Mouse (Mus musculus): Measurements from ENCODE around the gene Plekhj1.
"Not testable (repeated sequence)": the region's sequence is repeated elsewhere in the genome, so short reads cannot be mapped to it uniquely, and the experiment has no call there.

Plekhj1 gene

GRCm38 (mm10) chr10:80826151-80827062 lies 28.0 kb upstream of the Plekhj1 start, which contains the start of gene Oaz1:
TSS of gene Oaz1 (plus strand) at chr10:80826656.
- DNase-seq (ENCODE audit: low read depth, low spot score) = peak; percentile 99

GRCm38 (mm10) chr10:80824827-80825226 lies 26.4 kb upstream of the Plekhj1 start:
- no peak for DNase-seq (ENCODE audit: low read depth, low spot score)

GRCm38 (mm10) chr10:80823847-80824643 lies 25.6 kb upstream of the Plekhj1 start:
- DNase-seq (ENCODE audit: low read depth, low spot score) = no peak

GRCm38 (mm10) chr10:80823316-80823715 lies 24.9 kb upstream of the Plekhj1 start:
- no peak for DNase-seq (ENCODE audit: low read depth, low spot score)

GRCm38 (mm10) chr10:80822528-80822927 lies 24.1 kb upstream of the Plekhj1 start:
- DNase-seq (ENCODE audit: low read depth, low spot score) = no peak

DNA sequence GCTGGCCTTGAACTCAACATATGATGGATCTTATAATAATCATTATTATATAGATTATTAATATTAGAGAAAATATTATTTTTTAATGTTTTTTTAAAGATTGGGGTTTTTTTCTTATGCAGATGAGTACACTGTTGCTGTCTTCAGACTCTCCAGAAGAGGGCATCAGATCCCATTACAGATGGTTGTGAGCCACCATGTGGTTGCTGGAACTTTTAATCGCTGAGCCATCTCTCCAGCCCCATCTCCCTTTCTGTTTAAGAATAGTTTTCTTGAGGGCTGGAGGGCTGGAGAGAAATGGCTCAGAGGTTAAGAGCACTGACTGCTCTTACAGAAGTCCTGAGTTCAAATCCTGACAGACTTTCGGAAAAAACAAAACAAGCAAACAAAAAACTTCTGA lies 23.6 kb upstream of the Plekhj1 start:
- no peak for DNase-seq (ENCODE audit: low read depth, low spot score)

DNA sequence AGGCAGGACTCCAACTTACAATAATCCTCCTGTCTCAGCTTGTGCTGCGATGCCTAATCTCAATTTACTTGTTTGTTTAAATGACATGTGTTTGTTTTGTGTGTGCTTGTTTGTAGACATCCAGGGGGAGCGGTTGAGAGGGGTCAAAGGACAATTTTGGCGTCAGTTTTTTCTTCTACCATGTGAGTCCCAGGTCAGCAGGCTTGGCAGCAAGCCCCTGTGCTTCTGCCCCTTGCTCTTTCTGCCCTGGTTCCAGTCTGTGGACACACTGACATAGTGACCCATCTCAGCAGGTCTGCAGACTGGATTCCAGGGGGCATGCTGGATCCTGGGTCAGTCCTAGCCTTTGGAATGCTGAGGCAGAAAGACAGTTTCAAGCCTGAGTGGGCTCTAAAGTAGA lies 21.0 kb upstream of the Plekhj1 start:
- DNase-seq (ENCODE audit: low read depth, low spot score) = no peak

- DNase-seq (ENCODE audit: low read depth, low spot score) = no peak
Observed at GRCm38 (mm10) chr10:80818599-80819281, 20.3 kb upstream of the Plekhj1 start.

DNA sequence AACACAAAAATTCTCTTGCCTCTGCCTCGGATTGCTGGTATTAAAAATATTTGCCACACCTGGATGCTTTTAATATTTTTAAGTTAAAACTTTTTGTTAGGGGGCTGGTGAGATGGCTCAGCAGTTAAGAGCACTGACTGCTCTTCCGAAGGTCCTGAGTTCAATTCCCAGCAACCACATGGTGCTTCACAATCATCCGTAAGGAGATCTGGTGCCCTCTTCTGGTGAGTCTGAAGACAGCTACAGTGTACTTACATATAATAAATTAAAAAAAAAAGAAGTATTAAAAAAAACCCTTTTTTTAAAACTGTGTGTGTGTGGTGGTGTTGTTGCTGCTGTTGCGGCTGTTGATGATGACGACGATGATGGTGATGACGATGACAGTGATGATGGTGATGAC lies 19.5 kb upstream of the Plekhj1 start:
- not testable (repeated sequence) for DNase-seq (ENCODE audit: low read depth, low spot score)

DNA sequence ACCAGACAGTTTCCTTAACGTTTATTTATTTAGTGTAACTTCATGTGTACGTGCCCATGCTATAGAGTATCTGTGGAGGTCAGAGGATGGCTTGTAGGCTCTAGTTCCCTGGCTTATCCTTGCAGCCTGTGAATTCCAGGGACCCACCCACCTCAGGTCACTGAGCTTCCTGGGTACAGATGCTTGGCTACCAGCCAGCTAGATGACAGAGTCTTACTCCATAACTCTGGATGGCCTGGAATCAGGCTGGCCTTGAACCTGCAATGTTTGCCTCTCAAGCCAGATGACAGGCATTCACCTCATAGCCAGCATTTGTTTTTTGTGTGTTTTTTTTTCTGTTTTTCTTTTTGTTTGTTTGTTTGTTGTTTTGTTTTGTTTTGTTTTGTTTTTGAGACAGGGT lies 18.7 kb upstream of the Plekhj1 start:
- no peak for DNase-seq (ENCODE audit: low read depth, low spot score)

DNA sequence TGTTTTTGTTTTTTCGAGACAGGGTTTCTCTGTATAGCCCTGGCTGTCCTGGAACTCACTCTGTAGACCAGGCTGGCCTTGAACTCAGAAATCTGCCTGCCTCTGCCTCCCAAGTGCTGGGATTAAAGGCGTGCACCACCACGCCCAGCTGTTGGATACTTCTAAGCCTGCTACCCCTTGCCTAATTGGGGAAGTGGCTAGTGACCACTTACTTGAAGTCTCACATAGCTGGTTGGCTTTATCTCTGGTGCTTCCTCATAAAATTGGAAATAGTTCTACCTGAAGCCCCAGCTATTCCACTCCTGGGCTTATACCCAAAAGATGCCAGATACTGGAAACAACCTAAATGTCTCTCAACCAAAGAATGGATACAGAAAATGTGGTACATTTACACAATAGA lies 17.9 kb upstream of the Plekhj1 start:
- not testable (repeated sequence) for DNase-seq (ENCODE audit: low read depth, low spot score)

DNA sequence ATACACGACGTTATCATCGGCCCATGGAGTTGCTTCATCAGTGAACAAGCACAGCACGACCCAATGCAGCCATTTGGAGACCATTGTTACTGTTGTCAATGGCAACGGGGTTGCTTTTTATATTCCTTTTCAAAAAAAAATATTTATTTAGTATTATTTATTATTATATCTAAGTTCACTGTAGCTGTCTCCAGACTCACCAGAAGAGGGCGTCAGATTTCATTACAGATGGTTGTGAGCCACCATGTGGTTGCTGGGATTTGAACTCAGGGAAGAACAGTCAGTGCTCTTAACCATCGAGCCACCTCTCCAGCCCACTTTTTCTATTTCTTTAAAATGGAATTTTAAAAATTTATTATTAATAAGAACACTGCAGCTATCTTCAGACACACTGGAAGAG lies 16.4 kb upstream of the Plekhj1 start:
- DNase-seq (ENCODE audit: low read depth, low spot score) = no peak

DNA sequence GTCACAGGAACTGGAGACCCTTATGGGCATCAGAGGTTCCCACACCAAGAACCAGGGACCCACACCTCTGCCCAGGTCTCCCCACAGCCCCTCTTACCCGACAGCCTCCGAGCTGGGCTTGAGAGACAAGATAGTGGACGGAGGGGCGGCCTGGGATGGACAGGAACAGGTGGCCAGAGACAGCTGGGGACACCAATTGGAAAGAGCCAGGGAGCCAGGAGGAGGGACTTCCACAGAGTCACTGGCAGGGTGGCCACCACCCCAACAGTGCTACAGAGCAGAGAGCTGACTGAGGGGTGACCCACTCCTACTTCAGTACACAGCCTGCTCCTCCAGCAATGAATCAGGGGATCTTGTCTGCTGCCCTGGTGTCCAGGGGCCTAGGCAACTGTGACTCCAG lies 14.9 kb upstream of the Plekhj1 start, which contains the start of gene Jsrp1:
Jsrp1 (minus strand) TSS at position 133 of the 400 bp plus-strand sequence.
- no peak for DNase-seq (ENCODE audit: low read depth, low spot score)

GRCm38 (mm10) chr10:80812391-80813041 lies 14.1 kb upstream of the Plekhj1 start:
- DNase-seq (ENCODE audit: low read depth, low spot score) = no peak

DNA sequence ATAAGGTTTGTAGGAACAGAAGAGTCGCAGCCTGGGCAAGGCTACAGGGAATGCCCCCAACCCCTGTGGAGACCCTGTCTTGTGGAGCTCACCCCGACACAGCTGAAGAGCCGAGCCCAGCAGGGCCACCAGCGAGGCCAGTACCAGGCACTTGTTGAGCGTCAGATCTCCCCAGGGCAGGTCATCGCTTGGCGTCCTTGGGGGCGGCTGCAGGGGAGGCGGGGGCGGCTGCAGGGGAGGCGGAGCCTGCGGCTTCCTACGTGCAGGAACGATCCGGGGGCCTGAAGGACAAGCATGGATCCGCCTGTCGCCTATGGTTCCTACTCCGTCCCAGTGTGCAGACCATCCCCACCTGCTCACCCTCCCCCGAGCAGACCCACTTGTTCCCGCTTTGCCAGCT lies 11.7 kb upstream of the Plekhj1 start:
- DNase-seq (ENCODE audit: low read depth, low spot score) = no peak

- DNase-seq (ENCODE audit: low read depth, low spot score) = no peak
Observed at GRCm38 (mm10) chr10:80808985-80809632, 10.7 kb upstream of the Plekhj1 start.

DNA sequence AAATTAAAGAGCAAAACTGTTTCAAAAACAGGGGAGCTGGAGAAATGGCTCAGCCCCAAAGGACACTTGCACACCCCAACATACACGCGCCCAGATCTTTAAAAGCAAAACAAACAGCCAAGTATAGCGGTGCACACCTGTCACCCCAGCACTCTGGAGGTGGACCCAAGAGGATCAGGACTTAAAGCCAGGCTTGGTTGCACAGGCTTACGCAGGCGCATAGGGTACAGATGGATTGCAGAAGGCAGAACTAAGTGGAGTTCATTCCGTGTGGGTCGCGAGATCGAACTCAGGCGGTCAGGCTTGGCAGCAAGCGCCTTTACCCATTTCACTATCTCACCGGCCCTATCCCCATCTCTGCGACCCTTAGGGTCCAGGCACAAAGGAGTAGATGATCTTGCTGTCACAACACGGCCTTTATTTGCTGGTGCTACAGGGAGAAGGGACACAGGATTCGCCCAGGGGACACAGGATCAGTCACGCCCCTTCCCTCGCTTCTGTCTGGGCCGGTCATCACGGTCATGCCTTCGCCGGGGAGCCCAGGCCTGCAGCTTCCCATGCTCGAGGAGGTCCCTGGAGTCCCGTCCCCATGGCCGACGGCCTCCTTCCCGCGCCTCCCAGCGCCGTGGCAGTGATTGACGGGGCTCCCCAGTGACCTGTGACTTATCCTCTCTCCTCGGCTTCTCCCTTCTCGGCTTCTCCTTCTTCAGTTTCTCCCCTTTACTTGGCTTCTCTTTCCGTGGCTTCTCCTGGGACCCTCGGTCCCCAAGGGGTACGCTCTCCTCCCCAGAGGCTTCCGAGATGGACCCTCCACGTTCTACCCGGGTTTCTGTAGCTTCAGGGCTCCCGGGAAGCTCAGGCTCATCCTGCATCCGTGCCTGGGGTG lies 9.9 kb upstream of the Plekhj1 start:
- DNase-seq (ENCODE audit: low read depth, low spot score) = no peak

DNA sequence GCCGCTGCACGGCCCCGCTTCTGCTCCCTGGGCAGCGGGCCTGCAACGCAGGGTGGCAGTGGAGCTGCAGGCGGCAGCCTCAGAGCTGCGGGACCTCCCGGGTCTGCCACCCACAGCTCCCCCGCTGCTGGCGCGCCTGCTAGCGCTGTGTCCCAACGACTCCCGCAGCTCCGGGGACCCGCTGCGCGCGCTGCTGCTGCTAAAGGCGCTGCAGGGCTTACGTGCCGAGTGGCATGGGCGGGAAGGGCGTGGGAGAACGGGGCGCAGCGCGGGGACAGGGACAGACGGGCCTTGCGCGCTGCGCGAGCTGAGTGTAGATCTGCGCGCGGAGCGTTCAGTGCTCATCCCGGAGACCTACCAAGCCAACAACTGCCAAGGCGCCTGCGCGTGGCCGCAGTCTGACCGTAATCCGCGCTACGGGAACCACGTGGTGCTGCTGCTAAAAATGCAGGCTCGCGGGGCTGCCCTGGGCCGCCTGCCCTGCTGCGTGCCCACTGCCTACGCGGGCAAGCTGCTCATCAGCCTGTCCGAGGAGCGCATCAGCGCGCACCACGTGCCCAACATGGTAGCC lies 8.7 kb upstream of the Plekhj1 start:
- peak; percentile 86 for DNase-seq (ENCODE audit: low read depth, low spot score)

- DNase-seq (ENCODE audit: low read depth, low spot score) = no peak
Observed at GRCm38 (mm10) chr10:80806341-80807056, 8.1 kb upstream of the Plekhj1 start.

Data from mesoderm, embryonic 11.5 days (tissue).